Mouse (Mus musculus) left cerebral cortex, postnatal 4 days (tissue): Measurements from ENCODE around the gene Pes1. TPM values are rescaled to one million over a fixed set of nuclear protein-coding genes. Genes with fewer than 3 reads are reported as not detected.
"Not testable (repeated sequence)": the region's sequence is repeated elsewhere in the genome, so short reads cannot be mapped to it uniquely, and the experiment has no call there.

Experiments used
- DNase-seq: peaks from one replicate; pipeline ENCODE4 v3.0.0-alpha.2; 2022
- intact Hi-C: fragments of 180-260 bp; cut with DNase I; formaldehyde crosslinking; loops from one replicate; pipeline ENCODE4 v1.15.1; 2025
- total RNA-seq, 2 experiments: library from RNA; stranded (reverse); gene quantifications; 2 replicates each; pipeline ENCODE4 v1.2.3; 2021

Pes1 gene
- total RNA-seq, 2 experiments from 2014 or later, result 55.8 to 56.3 TPM

GRCm38 (mm10) chr11:4001603-4002002, 37.8 kb downstream of the Pes1 start:
- intact Hi-C loops, result loop anchor here (5.0 kb wide), 1 partner anchor 81 kb away; no protein-coding TSS in a partner anchor
- DNase-seq, result peak; percentile 68

- no peak for DNase-seq
- intact Hi-C loops, result no loop called here
These were observed 41.5 kb downstream of the Pes1 start for GRCm38 (mm10) chr11:4005220-4005805.

- DNase-seq, result no peak
- intact Hi-C loops, result no loop called here
These were observed 42.7 kb downstream of the Pes1 start for GRCm38 (mm10) chr11:4006462-4006861.

GRCm38 (mm10) chr11:4012616-4013015, 48.8 kb downstream of the Pes1 start:
- intact Hi-C loops, result no loop called here
- DNase-seq, result no peak

GRCm38 (mm10) chr11:4015796-4016195, 52.0 kb downstream of the Pes1 start:
- intact Hi-C loops, result not testable (repeated sequence)

GRCm38 (mm10) chr11:4022111-4022510, 58.3 kb downstream of the Pes1 start:
- DNase-seq, intact Hi-C loops: not testable (repeated sequence)

More at GRCm38 (mm10) chr11:4015796-4016195, 52.0 kb downstream of the Pes1 start:
- DNase-seq, result not testable (repeated sequence)

- intact Hi-C loops, result no loop called here
- no peak for DNase-seq
These were observed 59.5 kb downstream of the Pes1 start for GRCm38 (mm10) chr11:4023321-4023720.

GRCm38 (mm10) chr11:4027066-4027465, 63.3 kb downstream of the Pes1 start:
- intact Hi-C loops, result no loop called here
- no peak for DNase-seq

GRCm38 (mm10) chr11:4027561-4028334, 64.0 kb downstream of the Pes1 start:
- DNase-seq, result no peak
- intact Hi-C loops, result no loop called here

- DNase-seq, result no peak
- intact Hi-C loops, result no loop called here
These were observed 65.6 kb downstream of the Pes1 start for GRCm38 (mm10) chr11:4029343-4029742.

Other genes with a start within 250 kb of the Pes1 start
- 10 to 100 TPM; 61.6 to 62.1 TPM for gene Osbp2, start 100.1 kb upstream of the Pes1 start, total RNA-seq
- gene 4921536K21Rik, start 68.9 kb upstream of the Pes1 start, total RNA-seq, result 1 to 10 TPM in 1 of 2 experiments, under 1 TPM in 1; 0.93 to 1.3 TPM
- gene Dusp18, start 68.7 kb upstream of the Pes1 start, total RNA-seq, result 10 to 100 TPM; 28.8 to 29.1 TPM
- 10 to 100 TPM; 19.8 to 20.9 TPM for gene Slc35e4, start 49.3 kb upstream of the Pes1 start, total RNA-seq
- 10 to 100 TPM; 10.1 to 10.9 TPM for gene Tcn2, start 31.8 kb upstream of the Pes1 start, total RNA-seq
- gene 4930556J24Rik, start 12.8 kb downstream of the Pes1 start, total RNA-seq, result not detected
- gene Gal3st1, start 19.7 kb downstream of the Pes1 start, total RNA-seq, result 1 to 10 TPM; 4.6 to 5.4 TPM
- gene Sec14l4, start 67.5 kb downstream of the Pes1 start, total RNA-seq, result not detected
- 1 to 10 TPM; 2.3 to 4.5 TPM for gene Sec14l3, start 100.9 kb downstream of the Pes1 start, total RNA-seq
- gene Mtfp1, start 131.5 kb downstream of the Pes1 start, total RNA-seq, result 10 to 100 TPM; 15.3 to 16.3 TPM
- gene Sec14l2, start 159.4 kb downstream of the Pes1 start, total RNA-seq, result 1 to 10 TPM; 6.8 to 8.3 TPM
- 10 to 100 TPM; 57.0 to 58.6 TPM for gene Rnf215, start 171.2 kb downstream of the Pes1 start, total RNA-seq
- 10 to 100 TPM; 12.1 to 13.5 TPM for gene Ccdc157, start 196.3 kb downstream of the Pes1 start, total RNA-seq
- gene Sf3a1, start 196.4 kb downstream of the Pes1 start, total RNA-seq, result 10 to 100 TPM; 75.5 to 93.4 TPM
- gene Tbc1d10a, start 222.8 kb downstream of the Pes1 start, total RNA-seq, result 10 to 100 TPM; 25.7 to 26.8 TPM